Mouse (Mus musculus) kidney, embryonic 15.5 days (tissue): Measurements from ENCODE around the gene Tcta. TPM values are rescaled to one million over a fixed set of nuclear protein-coding genes. Genes with fewer than 3 reads are reported as not detected.
"Not testable (repeated sequence)": the region's sequence is repeated elsewhere in the genome, so short reads cannot be mapped to it uniquely, and the experiment has no call there.

Source experiments
- ATAC-seq: fragments of 200-750 bp; cut with Nextera tagmentation; replicated peaks from 2 replicates; pipeline ENCODE4 v1.8.0; 2017; ENCODE audit warnings: moderate TSS enrichment; ENCODE audit not compliant: low FRiP score
- H3K27ac ChIP-seq: fragments of 300-500 bp; sonication (generic); 2 replicates; pipeline ENCODE4 v1.5.1; 2015; ENCODE audit warnings: mild to moderate bottlenecking, inconsistent platforms
- H3K27me3 ChIP-seq: fragments of 300-500 bp; sonication (generic); 2 replicates; pipeline ENCODE4 v1.6.1; 2015; ENCODE audit warnings: inconsistent platforms
- H3K36me3 ChIP-seq: fragments of 300-500 bp; sonication (generic); 2 replicates; pipeline ENCODE4 v1.6.1; 2015; ENCODE audit warnings: inconsistent platforms
- H3K4me1 ChIP-seq: fragments of 300-500 bp; sonication (generic); 2 replicates; pipeline ENCODE4 v1.6.1; 2015; ENCODE audit warnings: inconsistent platforms
- H3K4me2 ChIP-seq: fragments of 300-500 bp; sonication (generic); 2 replicates; pipeline ENCODE4 v1.6.1; 2015; ENCODE audit warnings: moderate library complexity, mild to moderate bottlenecking, inconsistent platforms
- H3K4me3 ChIP-seq: fragments of 300-500 bp; sonication (generic); replicated peaks from 2 replicates; pipeline ENCODE4 v1.5.1; 2015; ENCODE audit warnings: mild to moderate bottlenecking, inconsistent platforms
- H3K9ac ChIP-seq: fragments of 300-500 bp; sonication (generic); 2 replicates; pipeline ENCODE4 v1.6.1; 2015; ENCODE audit warnings: mild to moderate bottlenecking, inconsistent platforms
- H3K9me3 ChIP-seq: fragments of 300-500 bp; sonication (generic); replicated peaks from 2 replicates; pipeline ENCODE4 v1.6.1; 2016; ENCODE audit warnings: inconsistent platforms
- WGBS: fragments of 180-500 bp; shearing (Covaris S2); methylation state at CpG from one replicate; pipeline ENCODE4 v1.1.7; 2015; ENCODE audit warnings: mixed read lengths; 5-methylcytosine and 5-hydroxymethylcytosine counted together
- polyA plus RNA-seq: library from polyadenylated mRNA; unstranded; fragments of >200 nt; fragmentation: Nextera tagmentation; extraction: Ambion mirVana; gene quantifications from 2 replicates; pipeline ENCODE4 v1.2.1, GENCODE M21; 2015

Tcta gene
- polyA plus RNA-seq, 1 experiment from 2014 or later = 32.2 TPM

GRCm38 (mm10) chr9:108340258-108341138, 34.5 kb upstream of the Tcta start:
- WGBS = 49% methylated on average over 10 of the region's 10 CpGs
- ATAC-seq = no peak
- H3K27ac ChIP-seq = peak overlapping the region; percentile 96

GRCm38 (mm10) chr9:108339886-108340257, 33.9 kb upstream of the Tcta start:
- Histone ChIP-seq H3K4me1 (peaks cover 41% of the 10 kb centered on the region), H3K36me3 (peaks cover 31% of the 10 kb centered on the region), H3K27ac (peak overlapping the region; percentile 96), H3K4me2 (peak overlapping the region; percentile 78), H3K27me3 (no peaks in the 10 kb centered on the region), H3K9ac (peak overlapping the region; percentile 86), H3K9me3 (no peaks in the 10 kb centered on the region), H3K4me3 (peak overlapping the region; percentile 73)
- WGBS = 8% methylated on average over 20 of the region's 20 CpGs
- no peak for ATAC-seq

More at GRCm38 (mm10) chr9:108340258-108341138, 34.5 kb upstream of the Tcta start:
- H3K27me3 ChIP-seq = no peaks in the 10 kb centered on the region
- peak overlapping the region; percentile 73 for H3K4me3 ChIP-seq
- no peaks in the 10 kb centered on the region for H3K9me3 ChIP-seq
- peaks cover 41% of the 10 kb centered on the region for H3K4me1 ChIP-seq
- H3K4me2 ChIP-seq = peak overlapping the region; percentile 78
- H3K36me3 ChIP-seq = peaks cover 24% of the 10 kb centered on the region
- H3K9ac ChIP-seq = peak overlapping the region; percentile 86

DNA sequence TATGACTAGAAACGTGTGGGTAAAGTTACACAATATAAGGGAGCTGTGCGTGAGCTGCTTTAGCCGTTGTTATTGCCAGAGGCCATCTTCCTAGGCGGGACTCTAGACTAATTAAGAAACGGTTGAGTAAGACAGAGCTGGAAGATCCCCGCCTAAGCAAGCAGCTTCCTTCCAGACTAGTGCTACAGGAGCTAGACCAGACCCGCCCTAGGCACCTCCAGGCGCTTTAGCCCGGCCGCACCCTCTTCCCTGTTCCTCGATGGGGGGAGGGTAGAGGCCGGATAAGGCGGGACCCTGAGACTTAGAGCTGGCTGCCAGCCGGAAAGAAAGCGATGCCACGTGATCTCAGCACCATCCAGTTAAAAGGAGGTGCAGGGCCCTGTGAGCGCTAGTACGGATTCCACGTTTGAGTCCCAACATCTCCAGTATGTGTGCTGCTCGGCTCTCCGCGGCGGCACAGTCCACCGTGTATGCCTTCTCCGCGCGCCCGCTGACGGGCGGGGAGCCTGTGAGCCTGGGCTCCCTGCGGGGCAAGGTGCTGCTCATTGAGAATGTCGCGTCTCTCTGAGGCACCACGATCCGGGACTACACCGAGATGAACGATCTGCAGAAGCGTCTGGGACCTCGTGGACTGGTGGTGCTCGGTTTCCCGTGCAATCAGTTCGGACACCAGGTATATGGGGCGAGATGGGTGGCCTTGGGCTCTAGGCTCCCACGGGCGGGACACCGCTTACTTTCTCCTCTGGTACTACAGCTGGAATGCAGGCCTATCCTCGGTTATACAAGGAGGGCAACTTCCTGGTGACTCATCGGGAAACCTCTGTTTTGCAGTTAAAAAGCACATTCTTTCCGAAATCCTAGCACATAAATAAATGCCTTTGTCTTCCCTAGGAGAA, 33.2 kb upstream of the Tcta start, which contains the start of gene Gpx1:
TSS of gene Gpx1 (plus strand) at position 18 of the 896 bp plus-strand sequence.
- under 1% methylated on average over 49 of the region's 49 CpGs for WGBS
- Histone ChIP-seq H3K36me3 (peaks cover 38% of the 10 kb centered on the region), H3K9ac (peak within 1 kb of the TSS; percentile 86), H3K4me1 (peaks cover 41% of the 10 kb centered on the region), H3K27me3 (no peaks in the 10 kb centered on the region), H3K4me3 (peak within 1 kb of the TSS; percentile 73), H3K4me2 (peak within 1 kb of the TSS; percentile 78), H3K9me3 (no peaks in the 10 kb centered on the region), H3K27ac (peak within 1 kb of the TSS; percentile 96)
- ATAC-seq = peak; percentile 99

- H3K4me1 ChIP-seq = peaks cover 41% of the 10 kb centered on the region
- H3K27ac ChIP-seq = peak overlapping the region; percentile 96
- 15% methylated on average over 6 of the region's 6 CpGs for WGBS
- no peaks in the 10 kb centered on the region for H3K9me3 ChIP-seq
- peak overlapping the region; percentile 73 for H3K4me3 ChIP-seq
- peaks cover 44% of the 10 kb centered on the region for H3K36me3 ChIP-seq
- H3K27me3 ChIP-seq = no peaks in the 10 kb centered on the region
- H3K9ac ChIP-seq = 0 out of 2 replicates have a peak overlapping the region, but pooled peaks have one; percentile 86
- H3K4me2 ChIP-seq = peak overlapping the region; percentile 78
- ATAC-seq = peak; percentile 13; the same call in 1 of the 2 replicates
Observed at GRCm38 (mm10) chr9:108338551-108338885, 32.6 kb upstream of the Tcta start.

DNA sequence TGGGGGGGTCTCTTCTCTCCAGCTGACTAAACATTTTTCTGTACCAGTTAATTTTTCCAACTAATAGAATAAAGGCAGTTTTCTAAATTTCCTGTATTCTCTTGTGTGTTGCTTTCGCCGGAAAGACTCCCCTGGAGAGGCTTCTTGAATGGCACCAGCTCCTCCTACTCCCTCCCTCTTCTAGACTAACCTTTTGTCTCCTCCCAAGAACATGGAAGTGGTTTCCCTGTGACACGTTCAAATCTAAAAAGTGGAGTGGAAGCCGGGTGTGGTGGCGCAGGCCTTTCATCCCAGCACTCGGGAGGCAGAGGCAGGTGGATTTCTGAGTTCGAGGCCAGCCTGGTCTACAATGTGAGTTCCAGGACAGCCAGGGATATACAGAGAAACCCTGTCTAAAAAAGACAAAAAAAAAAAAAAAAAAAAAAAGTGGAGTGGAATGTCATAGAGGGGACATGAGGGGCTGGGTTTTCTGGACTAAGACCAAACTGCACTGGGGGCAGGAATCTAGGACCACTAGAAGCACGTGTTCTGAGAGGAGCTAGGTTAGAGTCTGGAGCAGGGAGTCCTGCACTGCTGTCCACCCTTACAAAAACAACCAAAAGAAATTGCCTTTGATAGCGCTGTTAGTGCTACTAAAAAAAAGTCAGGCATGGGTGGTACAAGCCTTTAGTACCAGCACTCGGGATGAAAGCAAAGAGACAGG, 32.0 kb upstream of the Tcta start:
- H3K36me3 ChIP-seq = peaks cover 49% of the 10 kb centered on the region
- H3K9ac ChIP-seq = 0 out of 2 replicates have a peak overlapping the region, but pooled peaks have one; percentile 86
- ATAC-seq = no peak
- peak overlapping the region; percentile 78; the same call in 1 of the 2 replicates for H3K4me2 ChIP-seq
- H3K4me3 ChIP-seq = peak overlapping the region; percentile 73
- WGBS = 65% methylated on average over 10 of the region's 10 CpGs
- H3K9me3 ChIP-seq = no peaks in the 10 kb centered on the region
- no peaks in the 10 kb centered on the region for H3K27me3 ChIP-seq
- peak overlapping the region; percentile 96 for H3K27ac ChIP-seq
- peaks cover 41% of the 10 kb centered on the region for H3K4me1 ChIP-seq

DNA sequence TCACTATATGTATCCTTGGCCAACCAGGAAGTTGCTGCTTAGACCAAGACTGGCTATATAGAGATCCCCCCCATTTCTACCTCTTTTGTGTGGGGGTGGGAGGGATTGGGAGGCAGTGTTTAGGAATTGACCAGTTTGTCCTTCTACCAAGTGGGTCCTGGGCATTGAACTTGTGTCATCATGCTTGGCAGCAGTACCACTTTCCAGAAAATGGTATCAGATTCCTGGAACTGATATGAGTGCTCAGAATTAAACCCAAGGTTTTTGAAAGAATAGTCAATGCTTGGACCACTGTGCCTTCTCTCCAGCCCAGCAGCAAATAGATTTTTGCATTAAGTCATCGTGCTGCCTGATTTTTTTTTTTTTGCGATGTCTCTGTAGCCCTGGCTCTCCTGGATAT, 19.9 kb upstream of the Tcta start:
- Histone ChIP-seq H3K36me3 (peaks cover 64% of the 10 kb centered on the region), H3K4me2 (no peak overlapping the region), H3K27ac (no peak overlapping the region), H3K9ac (no peak overlapping the region), H3K4me1 (0 out of 2 replicates have a peak, but pooled peaks cover 2% of the 10 kb centered on the region), H3K4me3 (no peak overlapping the region), H3K9me3 (no peaks in the 10 kb centered on the region), H3K27me3 (no peaks in the 10 kb centered on the region)
- WGBS = 98% methylated on average over 2 of the region's 2 CpGs
- ATAC-seq = no peak

DNA sequence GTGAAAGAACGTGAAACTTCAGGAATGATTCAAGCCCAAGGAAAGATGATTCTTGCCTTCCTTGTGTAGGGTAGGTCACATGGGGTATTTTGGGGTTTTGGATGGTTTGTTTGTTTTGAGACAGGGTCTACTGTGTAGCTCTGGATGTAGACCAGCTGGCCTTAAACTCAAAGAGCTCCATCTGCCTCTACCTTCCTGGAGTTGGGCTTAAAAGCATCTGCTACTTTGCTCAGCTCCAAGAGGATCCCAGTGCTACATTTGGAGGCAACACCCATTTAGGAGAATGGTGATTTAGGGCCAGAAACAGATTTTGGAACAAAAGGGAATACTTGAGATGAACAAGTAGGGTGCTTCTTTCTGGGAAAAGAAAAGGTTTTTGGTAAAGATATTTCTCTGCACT, 18.8 kb upstream of the Tcta start:
- H3K27ac ChIP-seq = no peak overlapping the region
- no peak for ATAC-seq
- H3K36me3 ChIP-seq = peaks cover 62% of the 10 kb centered on the region
- no peaks in the 10 kb centered on the region for H3K27me3 ChIP-seq
- no peak overlapping the region for H3K4me2 ChIP-seq
- WGBS = 90% methylated on average over 1 of the region's 1 CpGs
- no peak overlapping the region for H3K4me3 ChIP-seq
- 0 out of 2 replicates have a peak, but pooled peaks cover 2% of the 10 kb centered on the region for H3K4me1 ChIP-seq
- no peaks in the 10 kb centered on the region for H3K9me3 ChIP-seq
- no peak overlapping the region for H3K9ac ChIP-seq

DNA sequence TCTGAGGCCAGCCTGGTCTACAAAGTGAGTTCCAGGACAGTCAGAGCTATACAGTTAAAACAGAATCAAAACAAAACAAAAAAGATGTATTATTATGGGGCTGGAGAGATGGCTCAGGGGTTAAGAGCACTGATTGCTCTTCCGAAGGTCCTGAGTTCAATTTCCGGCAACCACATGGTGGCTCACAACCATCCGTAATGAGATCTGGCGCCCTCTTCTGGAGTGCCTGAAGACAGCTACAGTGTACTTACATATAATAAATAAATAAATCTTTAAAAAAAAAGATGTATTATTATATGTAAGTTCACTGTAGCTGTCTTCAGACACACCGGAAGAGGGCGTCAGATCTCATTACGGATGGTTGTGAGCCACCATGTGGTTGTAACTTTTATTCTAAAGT, 16.1 kb upstream of the Tcta start:
- H3K4me2 ChIP-seq, H3K4me1 ChIP-seq, ATAC-seq, H3K27me3 ChIP-seq, H3K9me3 ChIP-seq, H3K9ac ChIP-seq, H3K4me3 ChIP-seq, H3K27ac ChIP-seq: not testable (repeated sequence)
- peaks cover 54% of the 10 kb centered on the region for H3K36me3 ChIP-seq
- WGBS = 88% methylated on average over 7 of the region's 7 CpGs

GRCm38 (mm10) chr9:108318462-108318861, 12.5 kb upstream of the Tcta start:
- H3K4me3 ChIP-seq = no peak overlapping the region
- H3K4me1 ChIP-seq = no peaks in the 10 kb centered on the region
- H3K27ac ChIP-seq = no peak overlapping the region
- peaks cover 70% of the 10 kb centered on the region for H3K36me3 ChIP-seq
- H3K4me2 ChIP-seq = no peak overlapping the region
- no peak for ATAC-seq
- H3K9me3 ChIP-seq = no peaks in the 10 kb centered on the region
- H3K9ac ChIP-seq = no peak overlapping the region
- no peaks in the 10 kb centered on the region for H3K27me3 ChIP-seq
- WGBS = 88% methylated on average over 2 of the region's 2 CpGs

GRCm38 (mm10) chr9:108317572-108317971, 11.6 kb upstream of the Tcta start:
- no peak for ATAC-seq
- Histone ChIP-seq H3K36me3 (peaks cover 69% of the 10 kb centered on the region), H3K4me1 (no peaks in the 10 kb centered on the region), H3K27ac (no peak overlapping the region), H3K4me2 (no peak overlapping the region), H3K27me3 (no peaks in the 10 kb centered on the region), H3K9ac (no peak overlapping the region), H3K4me3 (no peak overlapping the region), H3K9me3 (no peaks in the 10 kb centered on the region)
- WGBS = 93% methylated on average over 3 of the region's 3 CpGs

GRCm38 (mm10) chr9:108308141-108308540, 2.2 kb upstream of the Tcta start:
- no peak overlapping the region for H3K27ac ChIP-seq
- H3K4me2 ChIP-seq = peak overlapping the region; percentile 64
- H3K27me3 ChIP-seq = no peaks in the 10 kb centered on the region
- peak overlapping the region; percentile 41 for H3K9ac ChIP-seq
- H3K4me3 ChIP-seq = peak overlapping the region; percentile 94
- no peaks in the 10 kb centered on the region for H3K9me3 ChIP-seq
- 51% methylated on average over 2 of the region's 2 CpGs for WGBS
- H3K4me1 ChIP-seq = peaks cover 46% of the 10 kb centered on the region
- no peak for ATAC-seq
- peaks cover 16% of the 10 kb centered on the region for H3K36me3 ChIP-seq
